Mouse (Mus musculus) C2C12 (cell line): ENCODE measurements around the gene Cfap73. TPM values are rescaled to one million over a fixed set of nuclear protein-coding genes. Genes with fewer than 3 reads are reported as not detected.

Source experiments
- H3K27me3 ChIP-seq: one replicate; pipeline ENCODE4 v1.6.1; 2011; ENCODE audit not compliant: control insufficient read depth, insufficient read depth, insufficient read length
- H3K36me3 ChIP-seq: one replicate; pipeline ENCODE4 v1.6.1; 2011; ENCODE audit not compliant: control insufficient read depth, insufficient read depth
- H3K4me3 ChIP-seq: one replicate; pipeline ENCODE4 v1.5.1; 2011; ENCODE audit warnings: mild to moderate bottlenecking, control low read depth; ENCODE audit not compliant: poor library complexity, insufficient read depth, severe bottlenecking
- H3K79me2 ChIP-seq: one replicate; pipeline ENCODE4 v1.6.1; 2011; ENCODE audit not compliant: control insufficient read depth, insufficient read depth
- H3K79me3 ChIP-seq: one replicate; pipeline ENCODE4 v1.6.1; 2011; ENCODE audit warnings: low read depth, control low read depth
- H3ac ChIP-seq: one replicate; pipeline ENCODE3; 2011; ENCODE audit warnings: low read depth; ENCODE audit not compliant: control insufficient read depth, insufficient read length
- CEBPB ChIP-seq: IDR thresholded peaks from one replicate; pipeline ENCODE4 v1.6.1; 2011; ENCODE audit warnings: low read depth, mild to moderate bottlenecking, control low read depth, moderate library complexity
- MAX ChIP-seq: IDR thresholded peaks from one replicate; pipeline ENCODE4 v1.6.1; 2011; ENCODE audit warnings: mild to moderate bottlenecking, control low read depth
- MYOD1 ChIP-seq: IDR thresholded peaks from one replicate; pipeline ENCODE4 v1.6.1; 2011; ENCODE audit warnings: low read depth; ENCODE audit not compliant: control insufficient read depth, insufficient read length
- USF1 ChIP-seq: IDR thresholded peaks from one replicate; pipeline ENCODE4 v1.6.1; 2011; ENCODE audit warnings: low read depth, mild to moderate bottlenecking, control low read depth, moderate library complexity
- polyA plus RNA-seq: library from polyadenylated mRNA; unstranded; fragments of >200 nt; fragmentation: generic; extraction: Trizol; gene quantifications from one replicate; pipeline ENCODE4 v1.2.1, GENCODE M21; 2012; ENCODE audit warnings: missing spikeins

Cfap73 gene
- polyA plus RNA-seq, 1 experiment = not detected

GRCm38 (mm10) chr5:120579211-120579897 is 54.7 kb downstream of the Cfap73 start:
- H3K79me2 ChIP-seq = peaks cover 79% of the 10 kb centered on the region
- H3K79me3 ChIP-seq = peaks cover 38% of the 10 kb centered on the region
- no peaks in the 10 kb centered on the region for H3K27me3 ChIP-seq
- H3K4me3 ChIP-seq = no peak overlapping the region
- peaks cover 31% of the 10 kb centered on the region for H3K36me3 ChIP-seq
- peak; percentile 91 for TF ChIP-seq MYOD1
- peak; percentile 45 for TF ChIP-seq MAX
- peak; percentile 84 for TF ChIP-seq CEBPB
- TF ChIP-seq USF1 = no peak
- H3ac ChIP-seq = peak overlapping the region; percentile 16

DNA sequence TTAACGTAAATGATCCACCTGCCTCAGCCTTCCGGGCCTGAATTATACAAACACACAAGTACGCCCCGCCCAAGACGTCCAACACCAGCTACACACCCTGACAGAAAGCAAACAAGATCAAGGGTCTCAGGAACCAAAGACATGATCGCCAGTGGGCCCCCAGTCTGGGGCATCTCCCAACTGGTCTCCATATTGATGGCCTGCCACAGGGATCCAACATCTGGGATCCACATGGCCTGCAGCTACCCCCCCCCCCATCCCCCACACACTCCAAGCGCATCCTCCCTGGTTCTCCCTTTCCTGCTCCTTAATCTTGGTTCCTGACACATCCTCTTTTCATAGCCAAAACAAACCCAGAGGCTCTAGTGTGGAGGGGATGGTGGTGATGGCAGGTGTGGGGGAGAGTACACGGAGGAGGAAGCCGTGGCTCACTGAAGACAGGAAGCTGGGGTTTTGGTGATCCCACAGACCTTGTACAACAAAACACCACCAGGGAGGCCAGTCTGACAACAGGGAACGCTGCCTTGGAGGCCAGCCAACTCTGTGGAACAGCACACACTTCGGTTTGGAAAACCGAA is 55.4 kb downstream of the Cfap73 start:
- Histone ChIP-seq H3ac (no peak overlapping the region), H3K79me2 (peaks cover 79% of the 10 kb centered on the region), H3K79me3 (peaks cover 42% of the 10 kb centered on the region), H3K27me3 (no peaks in the 10 kb centered on the region), H3K4me3 (no peak overlapping the region), H3K36me3 (peaks cover 28% of the 10 kb centered on the region)
- no peak for TF ChIP-seq USF1
- peak; percentile 89 for TF ChIP-seq MAX
- peak; percentile 64 for TF ChIP-seq MYOD1

Other genes with a start within 250 kb of the Cfap73 start
- gene Lhx5, start 202.5 kb downstream of the Cfap73 start, polyA plus RNA-seq = not detected
- gene Sdsl, start 161.4 kb downstream of the Cfap73 start, polyA plus RNA-seq = 0.69 TPM
- gene Sds, start 157.7 kb downstream of the Cfap73 start, polyA plus RNA-seq = 0.19 TPM
- 36.4 TPM for gene Plbd2, start 130.6 kb downstream of the Cfap73 start, polyA plus RNA-seq
- gene Slc8b1, start 123.1 kb downstream of the Cfap73 start, polyA plus RNA-seq = 6.1 TPM
- gene Tpcn1, start 45.6 kb downstream of the Cfap73 start, polyA plus RNA-seq = 34.6 TPM
- 0.33 TPM for gene Iqcd, start 45.2 kb downstream of the Cfap73 start, polyA plus RNA-seq
- gene Rita1, start 21.6 kb downstream of the Cfap73 start, polyA plus RNA-seq = 17.2 TPM
- gene Ddx54, start 21.5 kb downstream of the Cfap73 start, polyA plus RNA-seq = 50.2 TPM
- gene Rasal1, start 14.6 kb upstream of the Cfap73 start, polyA plus RNA-seq = not detected
- gene Dtx1, start 77.7 kb upstream of the Cfap73 start, polyA plus RNA-seq = not detected
- not detected for gene Oas2, start 115.6 kb upstream of the Cfap73 start, polyA plus RNA-seq
- not detected for gene Oas3, start 143.4 kb upstream of the Cfap73 start, polyA plus RNA-seq
- gene Oas1e, start 161.3 kb upstream of the Cfap73 start, polyA plus RNA-seq = not detected
- gene Oas1c, start 178.3 kb upstream of the Cfap73 start, polyA plus RNA-seq = 0.07 TPM
- not detected for gene Oas1f, start 213.1 kb upstream of the Cfap73 start, polyA plus RNA-seq
- gene Oas1h, start 227.2 kb upstream of the Cfap73 start, polyA plus RNA-seq = not detected